Mouse (Mus musculus): ENCODE measurements around the gene P2rx1.
A peak's percentile ranks its signal among the peaks of the same experiment; 100 is the strongest.

P2rx1 gene

GRCm38 (mm10) chr11:73024236-73024904, 25.5 kb downstream of the P2rx1 start:
- no peak for DNase-seq

- no peak for DNase-seq
These were observed 28.1 kb downstream of the P2rx1 start for GRCm38 (mm10) chr11:73026961-73027360.

GRCm38 (mm10) chr11:73030821-73031498, 32.1 kb downstream of the P2rx1 start:
- peak; percentile 63 for DNase-seq

- no peak for DNase-seq
These were observed 32.6 kb downstream of the P2rx1 start for GRCm38 (mm10) chr11:73031536-73031935.

DNA sequence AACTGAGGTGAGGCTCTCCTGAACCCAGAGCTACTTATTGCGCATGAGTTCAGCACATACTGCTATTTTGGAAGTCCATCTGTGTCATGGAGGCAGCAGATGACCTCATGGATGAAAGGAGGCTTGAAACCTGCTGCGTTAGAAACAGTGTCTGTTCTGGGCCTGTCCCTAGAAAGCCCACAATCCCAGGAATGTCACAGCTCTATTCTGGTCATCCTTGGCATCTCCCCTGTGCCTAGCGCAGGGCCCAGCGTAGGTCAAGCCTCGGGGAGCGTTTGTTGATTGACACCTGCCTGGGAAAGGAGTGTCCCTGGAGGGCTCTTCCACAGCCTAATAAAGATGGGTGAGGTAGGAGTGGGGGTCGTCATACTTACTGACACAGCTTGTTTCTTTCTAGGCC, 37.2 kb downstream of the P2rx1 start:
- no peak for DNase-seq

- no peak for DNase-seq
These were observed 38.0 kb downstream of the P2rx1 start for GRCm38 (mm10) chr11:73036889-73037288.

GRCm38 (mm10) chr11:73037691-73038090, 38.8 kb downstream of the P2rx1 start:
- no peak for DNase-seq

- peak; percentile 77 for DNase-seq
These were observed 40.3 kb downstream of the P2rx1 start for GRCm38 (mm10) chr11:73039102-73039799.

DNA sequence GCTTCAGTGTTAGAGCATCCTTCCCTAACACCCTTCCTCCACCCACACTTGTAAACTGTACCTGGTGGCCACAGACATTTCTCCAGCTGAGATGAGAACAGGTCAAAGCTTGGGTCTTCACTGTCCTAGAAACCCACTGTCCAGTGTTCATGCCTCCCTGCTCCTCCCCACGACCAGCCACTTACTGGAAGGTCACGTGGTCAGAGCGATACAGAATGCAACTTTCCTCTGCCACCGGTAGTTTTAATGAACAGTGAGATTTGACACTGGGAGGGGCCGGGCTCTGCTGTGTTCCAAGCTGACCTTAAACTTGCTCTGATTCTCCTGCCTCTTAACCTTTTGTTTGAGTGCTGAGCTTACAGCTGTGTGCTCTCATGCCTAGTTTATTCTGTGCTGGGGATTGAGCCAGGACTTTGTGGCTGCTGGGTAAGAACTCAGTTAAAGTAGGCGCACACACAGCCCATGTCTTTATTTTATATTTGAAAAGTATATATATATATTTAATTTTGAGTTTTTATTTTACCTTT, 45.4 kb downstream of the P2rx1 start:
- no peak for DNase-seq

GRCm38 (mm10) chr11:73044789-73045188, 45.9 kb downstream of the P2rx1 start:
- DNase-seq: no peak

GRCm38 (mm10) chr11:73047542-73047996, 48.7 kb downstream of the P2rx1 start, which contains the start of gene Ncbp3:
Ncbp3 (plus strand) TSS chr11:73047783.
- peak; percentile 99 for DNase-seq

DNA sequence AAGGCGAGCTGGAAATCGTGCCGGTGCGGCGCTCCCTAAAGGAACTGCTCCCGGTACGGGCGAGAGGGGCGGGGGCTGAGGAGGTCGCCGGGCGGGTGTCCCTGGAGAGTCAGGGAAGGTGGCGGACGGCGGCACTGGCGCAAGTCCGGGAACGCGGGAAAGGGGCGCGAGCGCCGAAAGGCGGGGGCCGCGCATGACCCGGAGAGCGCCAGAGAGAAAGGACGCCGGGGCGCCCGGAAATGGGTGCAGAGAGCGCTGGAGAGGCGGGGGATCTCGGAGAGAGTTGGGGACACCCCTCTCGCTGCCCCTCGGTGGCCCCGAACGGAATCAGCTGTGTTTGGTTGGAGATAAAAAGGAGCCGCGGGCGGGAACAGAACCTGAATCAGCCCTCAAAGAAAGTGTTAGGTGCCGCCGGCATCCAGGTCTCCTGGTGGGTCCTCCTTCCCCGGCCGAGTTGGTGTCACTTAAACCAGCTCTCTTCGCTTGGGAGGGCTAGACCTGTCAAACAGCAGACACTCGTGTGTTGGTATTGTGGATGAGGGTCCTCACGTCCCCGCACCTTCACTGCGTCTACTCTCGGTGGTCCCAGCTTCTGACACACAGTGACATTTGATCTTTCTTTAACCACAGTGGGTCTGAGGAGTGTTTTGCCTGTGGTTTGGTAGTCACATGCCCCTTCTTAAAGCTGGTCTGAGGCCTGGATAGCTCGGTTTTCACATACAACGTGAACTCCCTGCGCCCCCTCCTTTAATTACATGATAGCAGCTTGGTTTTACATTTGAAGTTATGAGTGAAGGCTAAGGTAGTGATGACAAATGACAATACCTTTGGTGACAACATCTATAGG, 49.4 kb downstream of the P2rx1 start:
- peak; percentile 76 for DNase-seq

GRCm38 (mm10) chr11:73049335-73049734, 50.4 kb downstream of the P2rx1 start:
- DNase-seq: peak; percentile 63

DNA sequence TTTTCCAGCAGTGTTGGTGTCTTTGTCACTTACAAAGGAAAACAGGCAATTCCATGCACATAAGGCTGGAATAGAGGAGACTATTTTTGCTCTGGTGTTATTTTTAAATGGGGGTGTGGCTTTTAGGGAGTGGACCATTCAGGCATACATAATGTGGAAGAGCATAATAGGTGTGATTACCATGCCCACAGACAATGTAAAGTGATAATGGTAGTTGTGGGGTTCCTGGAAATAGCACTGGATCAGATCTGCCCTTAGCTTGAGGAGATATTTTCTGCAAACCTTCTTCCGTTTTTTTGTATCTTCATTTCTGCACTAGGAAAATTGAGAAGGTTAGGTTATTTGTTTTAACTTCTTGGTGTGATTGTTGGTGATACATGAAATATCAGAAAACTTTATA, 53.9 kb downstream of the P2rx1 start:
- no peak for DNase-seq

DNA sequence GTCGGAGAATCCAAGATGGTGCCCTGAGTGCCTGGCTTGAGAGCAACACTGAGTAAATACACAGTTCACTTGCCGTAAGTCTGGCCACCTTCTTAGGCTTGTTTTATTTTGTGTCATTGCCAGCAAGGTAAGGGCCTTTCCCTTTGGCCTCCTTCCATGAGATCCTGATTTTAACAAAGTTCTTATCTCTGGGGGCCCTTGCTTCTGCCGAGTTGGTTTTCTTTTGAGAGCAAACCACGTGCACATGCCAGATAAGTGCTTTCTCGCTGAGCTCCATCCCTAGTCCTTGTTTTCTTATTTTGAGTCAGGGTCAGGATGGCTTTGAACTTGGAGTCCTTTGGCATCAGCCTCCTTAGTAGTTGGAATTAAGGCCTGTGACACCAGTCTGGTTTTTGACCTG, 58.8 kb downstream of the P2rx1 start:
- DNase-seq: no peak

DNA sequence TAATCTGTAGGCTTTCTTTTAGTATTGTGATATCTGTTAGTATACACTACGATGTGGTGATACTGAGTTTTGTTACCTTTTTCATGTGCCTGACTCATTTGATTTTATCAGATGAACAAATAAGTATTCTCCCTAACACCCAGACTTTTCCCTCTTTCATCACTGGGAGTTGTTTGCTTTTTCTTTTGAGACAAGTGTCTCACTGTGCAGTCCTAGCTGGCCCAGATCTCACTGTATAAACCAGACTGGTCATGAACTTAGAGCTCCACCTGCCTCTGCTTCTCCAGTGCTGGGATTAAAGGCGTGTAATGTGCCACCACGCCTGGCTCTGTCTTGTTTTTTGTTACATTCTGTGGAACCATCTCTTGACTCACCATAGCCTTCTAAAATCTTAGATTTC, 60.7 kb downstream of the P2rx1 start:
- no peak for DNase-seq

- no peak for DNase-seq
These were observed 62.5 kb downstream of the P2rx1 start for GRCm38 (mm10) chr11:73061413-73061812.
